Mouse (Mus musculus): ENCODE data around the gene Pde4dip. TPM values are rescaled to one million over a fixed set of nuclear protein-coding genes. Genes with fewer than 3 reads are reported as not detected.

Gene Pde4dip
- polyA plus RNA-seq, 1 experiment from 2014 or later, result 9.9 TPM

GRCm38 (mm10) chr3:97715922-97716321, 172.6 kb downstream of the Pde4dip start:
- H3K4me1 ChIP-seq, result no peaks in the 10 kb centered on the region
- ATAC-seq, result no peak
- no peaks in the 10 kb centered on the region for H3K36me3 ChIP-seq
- no peak overlapping the region for H3K27ac ChIP-seq
- no peak overlapping the region for H3K4me3 ChIP-seq
- WGBS (ENCODE audit: insufficient replicate concordance), result 58% methylated on average over 1 of the region's 1 CpGs
- H3K9me3 ChIP-seq (replicated peaks), result no peaks in the 10 kb centered on the region
- H3K4me2 ChIP-seq, result no peak overlapping the region
- H3K27me3 ChIP-seq (replicated peaks), result no peaks in the 10 kb centered on the region
- no peak overlapping the region for H3K9ac ChIP-seq

- H3K4me3 ChIP-seq, result no peak overlapping the region
- 47% methylated on average over 5 of the region's 5 CpGs for WGBS (ENCODE audit: insufficient replicate concordance)
- H3K4me2 ChIP-seq, result no peak overlapping the region
- H3K9me3 ChIP-seq (replicated peaks), result no peaks in the 10 kb centered on the region
- H3K4me1 ChIP-seq, result no peaks in the 10 kb centered on the region
- no peaks in the 10 kb centered on the region for H3K36me3 ChIP-seq
- no peak for ATAC-seq
- no peak overlapping the region for H3K27ac ChIP-seq
- H3K9ac ChIP-seq, result no peak overlapping the region
- no peaks in the 10 kb centered on the region for H3K27me3 ChIP-seq (replicated peaks)
These were observed 177.6 kb downstream of the Pde4dip start for GRCm38 (mm10) chr3:97710881-97711280.

GRCm38 (mm10) chr3:97710134-97710533, 178.4 kb downstream of the Pde4dip start:
- H3K4me3 ChIP-seq, result no peak overlapping the region
- no peaks in the 10 kb centered on the region for H3K9me3 ChIP-seq (replicated peaks)
- 68% methylated on average over 11 of the region's 11 CpGs for WGBS (ENCODE audit: insufficient replicate concordance)
- no peak overlapping the region for H3K9ac ChIP-seq
- no peak overlapping the region for H3K4me2 ChIP-seq
- no peaks in the 10 kb centered on the region for H3K27me3 ChIP-seq (replicated peaks)
- H3K27ac ChIP-seq, result no peak overlapping the region
- no peak for ATAC-seq
- H3K36me3 ChIP-seq, result no peaks in the 10 kb centered on the region
- H3K4me1 ChIP-seq, result no peaks in the 10 kb centered on the region

- no peak overlapping the region for H3K27ac ChIP-seq
- no peaks in the 10 kb centered on the region for H3K36me3 ChIP-seq
- no peaks in the 10 kb centered on the region for H3K9me3 ChIP-seq (replicated peaks)
- no peak overlapping the region for H3K4me2 ChIP-seq
- no peaks in the 10 kb centered on the region for H3K4me1 ChIP-seq
- no peaks in the 10 kb centered on the region for H3K27me3 ChIP-seq (replicated peaks)
- WGBS (ENCODE audit: insufficient replicate concordance), result 69% methylated on average over 4 of the region's 4 CpGs
- no peak for ATAC-seq
- no peak overlapping the region for H3K4me3 ChIP-seq
- H3K9ac ChIP-seq, result no peak overlapping the region
These were observed 181.9 kb downstream of the Pde4dip start for GRCm38 (mm10) chr3:97706561-97706960.

GRCm38 (mm10) chr3:97705508-97705907, 183.0 kb downstream of the Pde4dip start:
- Histone ChIP-seq H3K27ac (no peak overlapping the region), H3K4me2 (no peak overlapping the region), H3K9me3 (replicated peaks) (no peaks in the 10 kb centered on the region), H3K27me3 (replicated peaks) (no peaks in the 10 kb centered on the region), H3K4me3 (no peak overlapping the region), H3K36me3 (no peaks in the 10 kb centered on the region), H3K4me1 (no peaks in the 10 kb centered on the region), H3K9ac (no peak overlapping the region)
- ATAC-seq, result no peak
- WGBS (ENCODE audit: insufficient replicate concordance), result 66% methylated on average over 3 of the region's 3 CpGs

GRCm38 (mm10) chr3:97702448-97703080, 185.9 kb downstream of the Pde4dip start:
- Histone ChIP-seq H3K27ac (no peak overlapping the region), H3K9ac (no peak overlapping the region), H3K27me3 (replicated peaks) (no peaks in the 10 kb centered on the region), H3K4me1 (no peaks in the 10 kb centered on the region), H3K4me2 (no peak overlapping the region), H3K9me3 (replicated peaks) (no peaks in the 10 kb centered on the region), H3K36me3 (no peaks in the 10 kb centered on the region), H3K4me3 (no peak overlapping the region)
- WGBS (ENCODE audit: insufficient replicate concordance), result 72% methylated on average over 11 of the region's 11 CpGs
- no peak for ATAC-seq

GRCm38 (mm10) chr3:97701198-97701597, 187.3 kb downstream of the Pde4dip start:
- H3K27me3 ChIP-seq (replicated peaks), result no peaks in the 10 kb centered on the region
- WGBS (ENCODE audit: insufficient replicate concordance), result 41% methylated on average over 3 of the region's 3 CpGs
- H3K4me3 ChIP-seq, result no peak overlapping the region
- no peak for ATAC-seq
- H3K4me2 ChIP-seq, result no peak overlapping the region
- H3K36me3 ChIP-seq, result no peaks in the 10 kb centered on the region
- H3K9ac ChIP-seq, result no peak overlapping the region
- no peaks in the 10 kb centered on the region for H3K4me1 ChIP-seq
- no peaks in the 10 kb centered on the region for H3K9me3 ChIP-seq (replicated peaks)
- H3K27ac ChIP-seq, result no peak overlapping the region

- 57% methylated on average over 3 of the region's 3 CpGs for WGBS (ENCODE audit: insufficient replicate concordance)
- no peak overlapping the region for H3K27ac ChIP-seq
- H3K9ac ChIP-seq, result no peak overlapping the region
- H3K4me2 ChIP-seq, result no peak overlapping the region
- H3K4me1 ChIP-seq, result no peaks in the 10 kb centered on the region
- no peaks in the 10 kb centered on the region for H3K27me3 ChIP-seq (replicated peaks)
- H3K36me3 ChIP-seq, result no peaks in the 10 kb centered on the region
- no peak overlapping the region for H3K4me3 ChIP-seq
- ATAC-seq, result no peak
- no peaks in the 10 kb centered on the region for H3K9me3 ChIP-seq (replicated peaks)
These were observed 189.4 kb downstream of the Pde4dip start for GRCm38 (mm10) chr3:97699061-97699460.

- no peak for ATAC-seq
These were observed 191.2 kb downstream of the Pde4dip start for GRCm38 (mm10) chr3:97697291-97697690.

GRCm38 (mm10) chr3:97696866-97697265, 191.6 kb downstream of the Pde4dip start:
- H3K36me3 ChIP-seq, result no peaks in the 10 kb centered on the region
- no peak overlapping the region for H3K9ac ChIP-seq
- H3K4me3 ChIP-seq, result no peak overlapping the region
- no peak overlapping the region for H3K4me2 ChIP-seq
- H3K4me1 ChIP-seq, result no peaks in the 10 kb centered on the region
- no peaks in the 10 kb centered on the region for H3K27me3 ChIP-seq (replicated peaks)
- no peaks in the 10 kb centered on the region for H3K9me3 ChIP-seq (replicated peaks)
- ATAC-seq, result no peak
- 67% methylated on average over 9 of the region's 9 CpGs for WGBS (ENCODE audit: insufficient replicate concordance)
- no peak overlapping the region for H3K27ac ChIP-seq

More at GRCm38 (mm10) chr3:97697291-97697690, 191.2 kb downstream of the Pde4dip start:
- Histone ChIP-seq H3K9me3 (replicated peaks) (no peaks in the 10 kb centered on the region), H3K36me3 (no peaks in the 10 kb centered on the region), H3K4me2 (no peak overlapping the region), H3K4me3 (no peak overlapping the region), H3K4me1 (no peaks in the 10 kb centered on the region), H3K27ac (no peak overlapping the region), H3K27me3 (replicated peaks) (no peaks in the 10 kb centered on the region), H3K9ac (no peak overlapping the region)
- WGBS (ENCODE audit: insufficient replicate concordance), result 64% methylated on average over 9 of the region's 9 CpGs

- no peaks in the 10 kb centered on the region for H3K27me3 ChIP-seq (replicated peaks)
- no peaks in the 10 kb centered on the region for H3K4me1 ChIP-seq
- no peaks in the 10 kb centered on the region for H3K9me3 ChIP-seq (replicated peaks)
- no peak overlapping the region for H3K4me2 ChIP-seq
- H3K36me3 ChIP-seq, result no peaks in the 10 kb centered on the region
- no peak for ATAC-seq
- H3K9ac ChIP-seq, result no peak overlapping the region
- WGBS (ENCODE audit: insufficient replicate concordance), result 65% methylated on average over 6 of the region's 6 CpGs
- H3K27ac ChIP-seq, result no peak overlapping the region
- no peak overlapping the region for H3K4me3 ChIP-seq
These were observed 194.7 kb downstream of the Pde4dip start for GRCm38 (mm10) chr3:97693806-97694205.

GRCm38 (mm10) chr3:97691443-97692017, 197.0 kb downstream of the Pde4dip start:
- no peak overlapping the region for H3K4me3 ChIP-seq
- no peak overlapping the region for H3K27ac ChIP-seq
- H3K36me3 ChIP-seq, result no peaks in the 10 kb centered on the region
- ATAC-seq, result no peak
- H3K4me1 ChIP-seq, result no peaks in the 10 kb centered on the region
- H3K9me3 ChIP-seq (replicated peaks), result no peaks in the 10 kb centered on the region
- 67% methylated on average over 12 of the region's 12 CpGs for WGBS (ENCODE audit: insufficient replicate concordance)
- H3K4me2 ChIP-seq, result no peak overlapping the region
- H3K27me3 ChIP-seq (replicated peaks), result peaks cover 3% of the 10 kb centered on the region; the same call in 1 of the 2 replicates
- no peak overlapping the region for H3K9ac ChIP-seq

GRCm38 (mm10) chr3:97690590-97690989, 197.9 kb downstream of the Pde4dip start:
- Histone ChIP-seq H3K4me2 (no peak overlapping the region), H3K4me3 (no peak overlapping the region), H3K9ac (no peak overlapping the region), H3K36me3 (no peaks in the 10 kb centered on the region), H3K9me3 (replicated peaks) (no peaks in the 10 kb centered on the region), H3K27ac (no peak overlapping the region), H3K27me3 (replicated peaks) (peaks cover 11% of the 10 kb centered on the region; the same call in 1 of the 2 replicates), H3K4me1 (no peaks in the 10 kb centered on the region)
- 66% methylated on average over 7 of the region's 7 CpGs for WGBS (ENCODE audit: insufficient replicate concordance)
- ATAC-seq, result no peak

Data from liver, embryonic 12.5 days (tissue).